8 mouse cellular contexts compared by ENCODE assay signal in the genomic region with DNA sequence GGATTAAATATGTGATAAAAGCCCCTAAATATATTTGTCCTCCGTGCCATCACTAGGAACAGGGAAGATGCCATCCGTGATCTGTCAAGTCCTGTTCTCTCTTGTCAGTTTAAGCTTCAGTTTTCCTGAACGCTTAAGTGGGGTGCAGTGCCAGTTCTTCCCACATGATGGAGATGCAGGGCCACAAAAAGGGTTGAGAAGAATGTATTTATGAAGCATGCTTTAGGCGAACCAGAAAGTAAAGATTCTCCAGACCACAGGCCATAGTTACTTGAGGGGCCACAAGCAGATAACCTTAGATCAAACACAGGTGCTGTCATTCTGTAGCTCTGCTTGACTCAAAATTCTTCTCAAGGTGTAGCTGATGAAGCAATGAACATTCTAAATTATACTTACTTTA. TPM values are rescaled to one million over a fixed set of nuclear protein-coding genes. Genes with fewer than 3 reads are reported as not detected.
DNase-seq lines count a peak whose midpoint lies in the region; ATAC-seq and TF ChIP-seq lines count a peak whose summit lies in the region.

No protein-coding gene starts in this region.

- H3K9me3 ChIP-seq in liver, postnatal 0 days (ENCODE audit: low read length), result no peaks in the 10 kb centered on the region

- no peak for TF ChIP-seq EP300 in liver, postnatal 0 days (IDR thresholded peaks at IDR 0.05; ENCODE audit: low read depth)

- no peaks in the 10 kb centered on the region for H3K4me1 ChIP-seq in liver, postnatal 0 days (ENCODE audit: insufficient read depth)
- no peaks in the 10 kb centered on the region for H3K4me1 ChIP-seq in thymus, adult 2 months (replicated peaks; ENCODE audit: control insufficient read depth, insufficient read depth, low read length)

- no peak overlapping the region for H3K27ac ChIP-seq in liver, postnatal 0 days (ENCODE audit: low read depth)
- H3K27ac ChIP-seq in thymus, adult 2 months (ENCODE audit: control insufficient read depth, insufficient read depth, low read length), result no peak overlapping the region

- H3K36me3 ChIP-seq in liver, postnatal 0 days (replicated peaks; ENCODE audit: insufficient read depth, low read length), result no peaks in the 10 kb centered on the region
- no peaks in the 10 kb centered on the region for H3K36me3 ChIP-seq in thymus, adult 2 months (ENCODE audit: control insufficient read depth, insufficient read depth, low read length)

- no peak overlapping the region for H3K4me2 ChIP-seq in liver, postnatal 0 days (ENCODE audit: low read depth, low read length)

- no peaks in the 10 kb centered on the region for H3K27me3 ChIP-seq in liver, postnatal 0 days (ENCODE audit: insufficient read depth, low read length)
- H3K27me3 ChIP-seq in thymus, adult 2 months (ENCODE audit: control insufficient read depth, insufficient read depth, low read length), result no peaks in the 10 kb centered on the region

- no peak for ATAC-seq in liver, postnatal 0 days

- TF ChIP-seq CTCF in liver, postnatal 0 days (IDR thresholded peaks at IDR 0.05; ENCODE audit: low read depth), result peak; percentile 75
- TF ChIP-seq CTCF in thymus, adult 2 months (IDR thresholded peaks at IDR 0.05; ENCODE audit: borderline replicate concordance, control insufficient read depth, extremely low read depth, insufficient read depth, low read length, poor library complexity), result no peak

- no peak for TF ChIP-seq POLR2A in thymus, adult 2 months (IDR thresholded peaks at IDR 0.05; ENCODE audit: control insufficient read depth, extremely low read depth, insufficient read depth, low read length, poor library complexity)

- 32% methylated on average over 4 of the region's 4 CpGs for WGBS in liver, postnatal 0 days (ENCODE audit: insufficient replicate concordance)
- 38% methylated on average over 4 of the region's 4 CpGs for WGBS in thymus, adult 2 months

- H3K4me3 ChIP-seq in liver, postnatal 0 days (ENCODE audit: low read depth, low read length), result no peak overlapping the region
- H3K4me3 ChIP-seq in thymus, adult 2 months (ENCODE audit: control insufficient read depth, insufficient read depth, low read length), result no peak overlapping the region

- peak; percentile 41 for DNase-seq in testis, postnatal 10 days (ENCODE audit: low spot score)
- no peak for DNase-seq in testis, postnatal 14 days (ENCODE audit: low spot score)
- DNase-seq in cerebellum, adult 8-10 months, result peak; percentile 78
- peak; percentile 48 to 87 for DNase-seq in frontal cortex, adult 2 months (ENCODE audit: extremely low spot score in 1 of 2, low spot score in 1 of 2)
- peak; percentile 32 for DNase-seq in kidney, postnatal 14 days
- DNase-seq in liver, postnatal 0 days, result peak; percentile 15
- DNase-seq in ovary, postnatal 36 days (ENCODE audit: low spot score), result peak; percentile 5
- DNase-seq in thymus, adult 2 months, result no peak

- no peak overlapping the region for H3K9ac ChIP-seq in liver, postnatal 0 days (replicated peaks)

RNA-seq across cellular contexts. Expression of gene Tlr4, which starts 58.6 kb away (rescaled TPM):
- 0.82 and 1.1 TPM in 2 replicates for polyA plus RNA-seq in frontal cortex, adult 2 months (2012; rRNA removed)
- polyA plus RNA-seq in liver, postnatal 0 days (2015; fragmentation: Nextera tagmentation; extraction: Ambion mirVana), result 2.0 and 2.3 TPM in 2 replicates
- polyA plus RNA-seq in thymus, adult 2 months (2012; rRNA removed), result 0.69 and 0.82 TPM in 2 replicates

Comparison
In these comparisons a context has a peak if more than half of its experiments do, and no peak if none do; other contexts are left out.
1. DNase-seq: peak in testis, postnatal 10 days (single experiment), cerebellum, adult 8-10 months (single experiment), frontal cortex, adult 2 months (2 of 2), kidney, postnatal 14 days (single experiment), liver, postnatal 0 days (single experiment) and ovary, postnatal 36 days (single experiment); none in testis, postnatal 14 days (single experiment) and thymus, adult 2 months (single experiment).